Mouse (Mus musculus): Measurements from ENCODE around the gene Lgals3.
"Not testable (repeated sequence)": the region's sequence is repeated elsewhere in the genome, so short reads cannot be mapped to it uniquely, and the experiment has no call there.

Gene Lgals3

DNA sequence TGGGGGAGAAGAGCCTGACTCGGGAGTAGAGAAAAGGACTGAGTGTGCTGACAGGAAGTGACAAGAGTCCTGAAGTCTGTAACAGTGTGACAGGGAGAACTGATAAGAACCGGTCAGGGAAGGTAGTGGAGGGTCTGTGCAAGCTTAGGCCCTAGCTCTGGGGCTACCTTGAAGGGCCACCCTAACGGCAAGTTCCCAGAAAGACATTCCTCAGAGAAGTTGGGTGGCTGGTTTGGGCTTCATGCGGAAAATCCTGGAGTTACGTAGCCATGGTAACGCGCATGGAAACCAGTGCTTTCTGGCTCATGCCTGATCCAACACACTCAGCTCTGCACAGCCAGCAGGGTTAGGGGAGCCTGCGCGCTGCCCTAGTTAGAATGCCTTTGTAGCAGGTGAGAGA is at the start of gene Lgals3:
Lgals3 (plus strand) TSS at position 291 of the 400 bp plus-strand sequence.
- no peak for DNase-seq (ENCODE audit: low spot score)

DNA sequence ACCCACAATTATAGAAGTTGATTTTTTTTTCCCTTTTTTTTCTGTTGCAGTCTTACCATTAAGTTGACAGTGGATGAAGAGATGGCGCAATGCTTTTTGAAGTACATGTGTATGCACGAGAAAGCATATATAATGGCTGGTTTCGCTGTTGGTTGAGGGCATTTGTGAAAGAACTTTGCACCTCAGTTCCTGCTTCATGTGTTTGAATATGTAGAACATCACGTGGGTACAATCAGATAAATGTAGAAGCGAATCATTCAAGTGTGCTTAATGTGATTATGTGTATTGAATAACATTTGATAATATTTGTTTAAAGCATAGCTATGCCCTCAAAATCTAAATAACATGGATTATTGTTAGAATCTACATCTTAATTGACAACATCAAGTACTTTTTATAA is 48.2 kb upstream of the Lgals3 start:
- DNase-seq (ENCODE audit: low spot score), result no peak

DNA sequence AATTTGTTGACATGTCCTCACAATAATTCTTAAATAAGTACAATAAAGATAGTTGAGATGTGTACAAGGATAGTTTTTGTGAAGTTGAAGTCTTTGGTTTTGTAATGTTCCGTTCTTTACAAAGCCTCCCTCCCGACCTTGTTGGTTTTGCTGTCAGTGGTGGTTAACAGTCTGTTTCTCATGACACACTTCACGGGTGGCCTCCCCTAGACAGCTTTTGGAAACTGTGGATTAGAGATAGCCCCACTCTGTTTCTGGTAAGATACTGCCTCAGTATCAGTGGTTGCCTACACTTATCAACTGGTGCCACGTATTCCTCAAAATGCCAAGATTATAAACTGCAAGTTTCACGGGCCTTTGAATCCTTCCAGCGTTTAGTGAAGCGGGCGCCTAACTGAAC is 46.0 kb upstream of the Lgals3 start:
- DNase-seq (ENCODE audit: low spot score), result not testable (repeated sequence)

DNA sequence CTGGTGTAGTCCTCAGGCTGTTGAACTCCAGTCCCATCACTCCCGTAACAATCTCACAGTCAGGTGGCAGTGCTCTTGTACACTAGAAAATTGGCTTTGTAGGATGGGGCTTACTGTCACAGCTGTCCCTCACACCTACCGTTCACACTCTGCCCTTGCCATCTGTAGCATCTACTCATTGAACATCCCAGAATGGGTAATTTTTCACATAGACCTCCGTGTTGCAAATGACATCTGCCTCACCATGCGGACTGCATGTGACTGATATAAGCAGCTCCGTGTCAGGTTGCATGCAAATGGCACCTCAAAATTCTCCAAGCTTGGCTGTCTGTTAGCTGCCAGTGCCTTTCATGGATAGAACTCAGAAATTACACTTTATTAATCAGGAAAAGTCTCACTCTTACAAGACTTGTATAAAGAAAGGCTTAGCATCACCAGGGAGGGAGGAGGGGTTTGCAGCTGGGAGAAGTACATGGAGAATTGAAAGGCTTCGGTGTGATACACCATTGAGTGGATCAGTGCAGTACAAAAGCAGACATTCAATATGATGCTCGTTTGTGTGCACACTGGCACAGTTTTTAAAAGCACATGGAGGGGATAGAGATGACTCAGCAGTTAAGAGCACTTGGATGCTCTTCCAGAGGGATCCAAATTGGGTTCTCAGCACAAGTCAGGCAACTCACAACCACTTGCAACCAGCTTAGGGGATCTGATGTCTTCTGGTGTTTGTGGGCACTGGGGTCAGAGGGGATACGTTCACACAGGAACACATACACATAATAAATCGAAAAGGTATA is 41.4 kb upstream of the Lgals3 start:
- no peak for DNase-seq (ENCODE audit: low spot score)

DNA sequence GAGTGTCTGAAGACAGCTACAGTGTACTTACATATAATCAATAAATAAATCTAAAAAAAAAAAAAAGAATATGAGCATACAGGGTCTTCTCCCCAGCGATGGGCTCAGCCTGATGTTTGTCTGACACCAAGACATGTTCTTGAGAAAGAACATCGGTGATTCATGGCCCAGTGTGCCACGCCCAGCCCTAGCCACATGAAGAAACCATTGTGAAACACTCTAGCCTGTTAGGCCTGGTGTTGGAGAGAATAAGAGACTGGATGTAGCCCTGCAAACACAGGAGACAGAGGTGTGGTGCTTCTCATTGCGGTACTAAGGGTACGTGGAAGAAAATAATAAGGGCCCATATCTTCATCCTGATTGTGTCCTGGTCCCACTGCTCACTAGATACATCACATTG is 40.2 kb upstream of the Lgals3 start:
- no peak for DNase-seq (ENCODE audit: low spot score)

DNA sequence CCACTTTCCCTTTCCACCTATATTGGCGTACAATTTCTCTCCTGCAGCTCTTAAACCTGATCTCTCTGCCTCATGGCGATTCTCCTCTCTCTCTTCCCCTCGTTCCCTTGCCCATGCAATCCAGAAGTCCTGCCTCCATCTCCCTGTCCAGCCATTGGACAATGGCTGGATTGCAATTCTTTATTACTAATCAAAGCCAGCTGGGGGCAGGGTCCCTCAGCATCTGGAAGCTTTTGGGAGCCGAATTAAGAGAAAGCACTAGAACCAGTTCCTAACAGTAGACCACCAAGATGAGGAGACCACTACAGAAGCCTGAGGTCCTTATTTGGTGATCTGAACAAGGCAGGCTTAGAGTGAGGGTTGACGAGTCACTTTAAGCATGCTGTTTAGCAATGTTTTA is 35.6 kb upstream of the Lgals3 start:
- DNase-seq (ENCODE audit: low spot score), result no peak

DNA sequence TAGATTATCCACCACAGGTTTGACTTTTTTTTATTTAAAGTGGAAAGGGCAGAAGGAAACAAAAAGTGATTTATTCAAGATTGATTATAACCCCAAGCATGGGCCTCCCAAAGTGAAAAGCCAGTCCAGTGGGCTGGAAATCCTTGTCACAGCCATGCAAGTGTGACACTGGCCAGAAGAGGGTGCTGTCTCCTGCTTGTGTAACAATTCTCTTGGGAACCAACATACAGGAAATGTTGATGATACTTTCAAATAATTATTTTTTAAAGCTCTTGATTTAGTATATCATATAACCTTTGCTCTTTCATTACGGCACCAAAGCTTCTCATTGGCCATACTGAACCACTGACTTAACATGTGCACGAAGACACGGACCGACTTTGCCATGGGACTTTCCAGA is 32.7 kb upstream of the Lgals3 start:
- peak; percentile 44 for DNase-seq (ENCODE audit: low spot score)

GRCm38 (mm10) chr14:47335300-47335699 is 32.3 kb upstream of the Lgals3 start:
- no peak for DNase-seq (ENCODE audit: low spot score)

- DNase-seq (ENCODE audit: low spot score), result no peak
Measured at GRCm38 (mm10) chr14:47340231-47340925, 27.2 kb upstream of the Lgals3 start.

DNA sequence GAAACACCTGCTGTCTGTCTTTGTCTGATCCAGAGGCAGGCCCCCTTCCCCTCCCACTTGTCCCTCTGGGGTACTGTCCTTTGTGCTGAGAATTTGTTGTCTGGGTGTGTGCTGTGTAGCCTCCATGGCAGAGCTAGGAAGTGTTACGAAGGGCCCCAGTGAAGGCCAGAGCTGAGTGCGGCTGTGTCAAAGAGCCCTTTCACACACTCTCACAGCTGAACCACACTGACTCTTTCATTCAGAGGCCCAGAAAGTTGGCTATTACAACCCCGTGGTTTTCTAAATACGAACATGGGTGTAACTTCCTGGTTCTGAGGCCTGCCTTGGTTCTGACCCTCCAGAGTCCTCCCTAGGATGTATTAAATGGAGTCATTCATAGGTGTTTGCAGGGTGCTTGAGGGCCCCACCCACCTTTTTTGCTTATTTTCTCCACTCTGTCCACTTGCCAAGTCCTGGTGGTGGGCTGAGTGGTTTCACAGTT is 25.7 kb upstream of the Lgals3 start:
- DNase-seq (ENCODE audit: low spot score), result no peak

DNA sequence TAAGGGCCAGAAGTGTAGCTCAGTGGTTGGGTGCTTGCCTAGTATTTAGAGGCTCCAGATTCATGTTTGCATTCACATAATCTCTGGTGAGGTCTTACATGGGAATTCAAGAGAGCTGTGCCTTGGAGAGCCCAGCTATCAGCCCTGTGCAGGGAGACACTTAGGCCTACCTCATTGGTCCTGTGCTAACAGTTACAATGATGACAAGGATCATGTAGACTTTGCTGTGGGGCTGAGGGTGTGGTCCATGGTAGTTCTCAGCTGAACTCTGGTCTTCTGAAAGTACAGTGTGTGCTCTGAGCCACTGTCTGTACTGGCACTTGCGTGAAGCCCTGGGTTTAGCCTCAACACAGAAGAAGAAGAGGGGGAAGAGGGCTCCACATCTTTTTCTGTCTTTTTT is 20.8 kb upstream of the Lgals3 start:
- no peak for DNase-seq (ENCODE audit: low spot score)

DNA sequence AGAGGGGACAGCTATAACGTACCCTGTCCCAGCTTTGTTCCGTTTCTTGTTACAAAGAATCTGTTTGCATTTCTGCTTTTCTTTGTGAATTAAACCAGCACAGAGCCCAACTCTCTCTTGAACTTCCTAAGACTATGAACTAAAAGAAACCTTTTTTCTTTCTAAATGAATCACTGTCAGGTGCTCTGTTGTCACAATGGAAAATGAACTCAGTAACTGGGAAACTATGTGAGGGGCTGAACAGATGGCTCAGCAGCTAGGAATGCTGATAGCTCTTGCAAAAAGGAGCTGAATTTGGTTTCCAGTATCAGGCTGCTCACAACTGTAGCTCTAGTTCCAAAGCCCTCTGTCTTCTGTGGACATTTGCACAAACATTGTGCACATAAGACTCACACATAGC is 16.6 kb upstream of the Lgals3 start:
- DNase-seq (ENCODE audit: low spot score), result no peak

DNA sequence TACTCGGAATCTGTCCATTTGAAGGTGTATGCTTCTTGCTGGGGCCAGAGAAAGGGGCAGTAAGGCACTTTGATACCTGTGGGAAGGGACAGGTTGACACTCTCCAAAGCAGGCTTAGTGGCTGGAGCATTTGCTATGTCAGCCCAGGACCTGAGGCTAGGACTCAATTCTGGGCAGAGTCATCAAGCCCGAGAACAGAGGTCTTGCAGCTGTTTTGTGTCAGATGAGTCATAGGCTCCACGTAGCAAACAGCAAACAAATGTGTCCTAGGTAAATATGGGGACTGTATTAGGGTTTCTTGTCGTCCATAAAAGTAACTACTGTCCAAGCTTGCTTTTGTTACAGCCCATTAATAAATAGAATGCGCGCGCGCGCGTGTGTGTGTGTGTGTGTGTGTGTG is 15.3 kb upstream of the Lgals3 start:
- no peak for DNase-seq (ENCODE audit: low spot score)

GRCm38 (mm10) chr14:47353240-47353639 is 14.3 kb upstream of the Lgals3 start:
- no peak for DNase-seq (ENCODE audit: low spot score)

DNA sequence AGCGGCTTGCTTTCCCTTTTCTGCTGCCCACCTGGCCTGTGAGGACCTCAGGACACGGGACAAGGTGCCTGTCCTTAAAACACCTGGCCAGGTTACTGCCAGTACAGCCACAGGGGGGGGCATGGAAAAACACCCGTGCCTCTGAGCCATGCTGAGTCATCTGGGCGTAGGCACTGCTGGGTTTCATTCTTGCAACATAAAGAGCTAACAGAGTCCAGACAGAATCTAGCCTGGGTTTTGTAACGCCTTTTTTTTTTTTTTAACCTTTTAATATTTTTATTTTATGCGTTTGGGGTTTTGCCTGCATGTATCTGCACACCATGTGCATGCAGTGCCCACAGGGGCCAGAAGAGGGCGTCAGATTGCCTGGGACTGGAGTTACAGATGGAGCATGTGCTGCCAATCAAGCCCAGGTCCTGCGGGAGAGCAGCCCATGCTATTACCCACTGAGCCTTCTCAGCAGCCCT is 13.4 kb upstream of the Lgals3 start:
- peak; percentile 24 for DNase-seq (ENCODE audit: low spot score)

DNA sequence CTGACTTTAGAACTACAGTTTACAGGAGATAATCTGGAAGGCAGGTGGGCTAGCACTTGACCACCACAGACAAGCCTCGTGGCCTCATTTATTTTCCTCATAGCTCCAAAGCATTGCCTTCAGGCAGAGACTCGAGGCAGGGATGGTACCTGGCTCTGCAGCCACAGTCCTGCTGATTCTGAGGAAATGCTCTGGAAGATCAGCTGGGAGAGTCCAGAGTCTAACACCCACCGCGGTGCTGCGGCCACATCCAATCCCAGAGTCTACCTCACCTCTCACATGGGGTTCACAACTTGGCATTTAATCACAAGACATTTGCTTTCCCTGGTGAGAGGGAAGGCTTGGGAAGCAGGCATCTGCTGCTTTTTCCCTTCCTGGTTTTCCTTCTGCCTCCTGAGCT is 12.6 kb upstream of the Lgals3 start:
- no peak for DNase-seq (ENCODE audit: low spot score)

DNA sequence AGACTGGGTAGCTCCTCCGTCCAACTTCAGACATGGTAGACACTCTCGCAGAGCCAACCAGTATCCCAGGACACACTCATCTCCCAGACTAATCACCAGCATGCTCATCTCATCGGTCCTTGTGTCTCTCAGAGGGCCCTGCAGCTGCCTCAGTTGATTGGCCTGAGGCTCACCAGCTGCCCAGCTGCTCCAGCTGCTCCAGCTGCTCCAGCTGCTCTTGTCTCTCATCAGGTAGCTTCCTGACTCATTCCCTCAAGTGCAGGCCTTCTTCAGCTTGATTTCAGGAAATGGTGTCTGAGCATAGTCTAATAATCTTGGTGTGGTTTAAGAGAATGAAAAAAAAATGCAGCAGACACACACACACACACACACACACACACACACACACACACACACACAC is 10.9 kb upstream of the Lgals3 start:
- DNase-seq (ENCODE audit: low spot score), result no peak

DNA sequence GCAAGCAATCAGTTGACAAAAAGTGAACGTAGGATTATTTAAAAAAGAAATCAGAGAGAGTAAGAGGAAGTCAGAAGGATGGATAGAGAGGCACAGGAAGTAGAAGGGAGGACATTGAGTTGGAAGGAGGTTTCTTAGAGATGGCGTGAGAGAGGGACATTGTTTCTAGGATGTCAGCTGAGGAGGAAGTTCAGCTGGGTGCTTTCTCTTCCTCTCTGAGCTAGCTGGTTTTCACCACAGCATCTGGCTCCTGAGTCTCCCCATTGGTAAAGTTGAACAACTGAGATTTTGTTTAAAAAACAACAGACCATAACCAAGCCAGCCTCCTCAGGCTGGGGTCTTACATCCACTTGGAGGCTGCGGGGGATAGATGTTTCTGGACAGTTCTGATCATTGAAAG is 7.9 kb upstream of the Lgals3 start:
- no peak for DNase-seq (ENCODE audit: low spot score)

GRCm38 (mm10) chr14:47361418-47361817 is 6.1 kb upstream of the Lgals3 start:
- no peak for DNase-seq (ENCODE audit: low spot score)

- DNase-seq (ENCODE audit: low spot score), result no peak
Measured at GRCm38 (mm10) chr14:47361899-47362298, 5.7 kb upstream of the Lgals3 start.

DNA sequence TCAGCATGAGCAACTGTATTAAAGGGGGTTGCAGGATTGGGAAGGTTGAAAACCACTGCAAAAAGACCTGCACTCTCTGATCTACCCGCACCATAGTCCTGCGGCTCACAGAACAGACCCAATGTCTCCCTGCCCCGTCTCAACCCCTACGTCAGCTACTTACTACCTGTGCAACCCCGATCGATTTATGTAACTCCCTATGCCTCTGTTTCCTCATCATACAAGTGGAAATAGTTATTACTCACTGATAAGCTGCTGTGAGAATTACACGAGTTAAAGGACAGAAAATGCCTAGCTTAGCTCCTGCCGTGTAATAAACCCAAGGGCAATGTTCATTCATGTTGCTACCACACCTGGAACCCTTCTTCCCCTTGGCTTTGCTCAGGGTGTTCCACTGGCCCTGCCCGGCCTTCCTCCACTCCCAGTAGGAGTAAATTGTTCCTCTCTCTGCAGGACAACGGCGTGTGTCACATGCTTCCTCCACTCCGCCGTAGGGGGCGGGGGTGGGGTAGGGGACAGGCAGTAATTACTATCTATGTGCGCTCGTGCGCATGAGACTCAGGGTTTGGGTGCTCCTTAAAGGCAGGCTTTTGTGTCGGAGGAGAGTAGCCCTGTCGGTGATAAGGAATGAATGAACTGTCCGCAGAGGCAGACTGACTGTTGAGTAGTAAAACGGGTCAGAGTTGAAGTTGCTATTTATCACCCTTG is 2.7 kb upstream of the Lgals3 start:
- DNase-seq (ENCODE audit: low spot score), result no peak

DNA sequence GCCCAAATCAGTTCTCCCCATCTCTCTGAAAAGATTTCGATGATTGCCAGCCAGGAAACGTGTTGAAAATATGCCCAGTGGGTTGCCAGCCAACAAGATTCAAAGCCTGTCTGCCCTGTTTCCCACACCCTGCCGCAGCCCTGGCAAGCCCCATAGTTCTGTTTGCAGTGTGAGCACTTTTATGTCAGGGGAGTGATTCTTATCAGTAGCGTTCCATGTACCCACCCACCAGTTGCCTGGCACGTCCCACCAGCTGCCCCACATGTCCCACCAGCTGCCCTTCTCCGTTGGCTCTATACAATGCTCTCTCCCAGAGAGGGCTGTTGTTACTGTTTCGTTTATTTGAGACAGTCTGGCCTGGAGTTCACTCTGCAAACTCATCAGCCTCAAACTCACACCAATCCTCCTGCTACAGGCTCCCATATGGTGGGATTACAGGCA is 650 bp upstream of the Lgals3 start:
- DNase-seq (ENCODE audit: low spot score), result no peak

- DNase-seq (ENCODE audit: low spot score), result no peak
Measured at GRCm38 (mm10) chr14:47369741-47370140, 2.2 kb downstream of the Lgals3 start.

All from spleen, adult 12 weeks (tissue).